Mouse (Mus musculus): ENCODE measurements around the gene Ppp1r36. TPM values are rescaled to one million over a fixed set of nuclear protein-coding genes. Genes with fewer than 3 reads are reported as not detected.

Gene Ppp1r36
- total and polyA plus RNA-seq, 3 experiments, result not detected

DNA sequence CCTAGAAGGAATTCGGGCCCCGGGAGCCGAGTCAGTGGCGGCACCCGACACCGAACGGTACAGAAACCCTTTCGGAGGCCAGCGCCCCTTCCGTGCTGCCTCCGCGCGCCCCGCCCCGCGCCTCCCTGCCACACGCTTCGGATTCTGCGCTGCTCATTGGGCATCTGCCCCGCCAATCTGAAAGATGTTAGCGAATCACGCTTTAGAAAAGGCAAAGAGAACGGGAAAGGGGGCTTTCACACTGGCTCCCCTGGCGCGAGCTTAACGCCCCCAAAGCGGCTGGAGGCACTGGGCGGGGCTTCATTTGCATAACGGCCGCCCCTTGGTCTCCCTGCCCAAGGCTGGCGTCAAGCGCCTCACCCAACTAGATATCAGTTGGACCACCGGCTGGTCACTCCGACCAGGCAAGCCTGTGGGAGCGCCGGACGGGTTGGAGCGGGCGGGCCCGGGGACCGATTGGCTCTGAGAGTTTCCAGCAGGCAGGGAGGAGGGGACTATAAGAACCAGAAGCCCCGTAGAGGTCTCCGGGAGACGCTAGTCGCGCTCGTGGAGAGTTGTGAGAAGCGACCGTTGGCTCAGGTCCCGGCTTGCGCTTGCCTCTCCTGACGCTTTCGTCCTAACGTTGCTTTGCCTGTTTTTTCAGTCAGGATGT is 13.3 kb upstream of the Ppp1r36 start, which contains the start of gene Hspa2 (continued):
- no peak for TF ChIP-seq ETS1 (IDR thresholded peaks at IDR 0.05; ENCODE audit: low read depth, low read length)
- TF ChIP-seq NELFE (IDR thresholded peaks at IDR 0.05; ENCODE audit: low read depth, low read length), result peak; percentile 85
- TF ChIP-seq POLR2AphosphoS5 (IDR thresholded peaks at IDR 0.05; ENCODE audit: borderline replicate concordance, low read depth, low read length), result no peak
- no peak for TF ChIP-seq USF2 (IDR thresholded peaks at IDR 0.05; ENCODE audit: borderline replicate concordance in 1 of 2, insufficient read depth in 1 of 2, low read depth in 1 of 2, low read length in 2 of 2)
- 0 out of 2 replicates have a peak, but pooled peaks have one; percentile 21 for TF ChIP-seq NRF1 (IDR thresholded peaks at IDR 0.05; ENCODE audit: insufficient read depth, low read depth, low read length, poor library complexity, severe bottlenecking)
- TF ChIP-seq KAT2A (conservative IDR thresholded peaks at IDR 0.05; ENCODE audit: low read depth, low read length), result no peak
- peak; percentile 95 for TF ChIP-seq TBP (IDR thresholded peaks at IDR 0.05; ENCODE audit: low read depth, low read length)
- TF ChIP-seq EP300 (IDR thresholded peaks at IDR 0.05; ENCODE audit: low read depth in 1 of 2, low read length in 2 of 2), result peak in 1 of 2 experiments; percentile 27; a peak in 2 of 4 replicates
- no peak for TF ChIP-seq MEF2A (IDR thresholded peaks at IDR 0.05; ENCODE audit: extremely low read depth, insufficient replicate concordance, low read depth, low read length, poor library complexity, severe bottlenecking)
- TF ChIP-seq UBTF (IDR thresholded peaks at IDR 0.05; ENCODE audit: borderline replicate concordance, insufficient read depth, low read depth, low read length), result no peak
- no peak for TF ChIP-seq SMC3 (IDR thresholded peaks at IDR 0.05; ENCODE audit: low read depth, low read length)
- TF ChIP-seq ELF1 (IDR thresholded peaks at IDR 0.05; ENCODE audit: low read depth, low read length), result peak; percentile 48; the same call in 1 of the 2 replicates
- peak; percentile 48; the same call in 1 of the 2 replicates for TF ChIP-seq HCFC1 (IDR thresholded peaks at IDR 0.05; ENCODE audit: low read depth, low read length)

DNA sequence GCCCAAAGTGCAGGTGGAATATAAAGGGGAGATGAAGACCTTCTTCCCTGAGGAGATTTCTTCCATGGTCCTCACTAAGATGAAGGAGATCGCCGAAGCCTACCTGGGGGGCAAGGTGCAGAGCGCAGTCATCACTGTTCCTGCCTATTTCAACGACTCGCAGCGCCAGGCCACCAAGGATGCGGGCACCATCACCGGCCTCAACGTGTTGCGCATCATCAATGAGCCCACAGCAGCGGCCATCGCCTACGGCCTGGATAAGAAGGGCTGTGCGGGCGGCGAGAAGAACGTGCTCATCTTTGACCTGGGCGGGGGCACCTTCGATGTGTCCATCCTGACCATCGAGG is 12.5 kb upstream of the Ppp1r36 start:
- no peak overlapping the region for H3K9ac ChIP-seq (ENCODE audit: control insufficient read depth, low read depth, low read length, poor library complexity, severe bottlenecking)
- no peaks in the 10 kb centered on the region; the same call in 1 of the 2 replicates for H3K79me2 ChIP-seq (ENCODE audit: control insufficient read depth, insufficient read depth, low read length, poor library complexity)
- H3K27me3 ChIP-seq (ENCODE audit: control insufficient read depth in 1 of 2, insufficient read depth in 2 of 2, low read length in 2 of 2), result no peaks in the 10 kb centered on the region
- no peak for DNase-seq (ENCODE audit: low read depth, low spot score)
- H3K4me1 ChIP-seq (ENCODE audit: control insufficient read depth in 1 of 2, insufficient read depth in 2 of 2, low read length in 2 of 2), result peaks cover 2 to 3% of the 10 kb centered on the region in 2 experiments; a peak in 1 of 4 replicates
- H3K9me3 ChIP-seq (replicated peaks; ENCODE audit: insufficient read depth, low read length), result no peaks in the 10 kb centered on the region
- peaks cover 0 to 5% of the 10 kb centered on the region in 2 experiments; a peak in 1 of 4 replicates for H3K36me3 ChIP-seq (ENCODE audit: control insufficient read depth in 1 of 2, insufficient read depth in 2 of 2, low read length in 2 of 2)
- H3K4me3 ChIP-seq (ENCODE audit: control insufficient read depth in 1 of 2, insufficient read depth in 1 of 2, low read depth in 2 of 2, low read length in 2 of 2), result peak overlapping the region in 1 of 2 experiments; percentile 68; a peak in 1 of 4 replicates
- H3K27ac ChIP-seq (ENCODE audit: control insufficient read depth, low read depth, low read length), result no peak overlapping the region
- no peak for TF ChIP-seq CHD2 (IDR thresholded peaks at IDR 0.05; ENCODE audit: low read length)
- no peak for TF ChIP-seq MYC (IDR thresholded peaks at IDR 0.05; ENCODE audit: low read depth, low read length)
- no peak for TF ChIP-seq JUND (IDR thresholded peaks at IDR 0.05; ENCODE audit: low read depth, low read length)
- TF ChIP-seq ZMIZ1 (IDR thresholded peaks at IDR 0.05; ENCODE audit: low read depth, low read length), result no peak
- TF ChIP-seq MXI1 (IDR thresholded peaks at IDR 0.05; ENCODE audit: low read depth, low read length), result no peak

Measured in MEL (cell line).